Mouse (Mus musculus) CH12.LX (cell line): ENCODE results near the gene Tcf7.

Experiments
- CHD1 ChIP-seq: IDR thresholded peaks from 2 replicates; pipeline ENCODE4 v1.6.1; 2012; ENCODE audit warnings: low read depth, low read length, improper control_type of control experiment, inconsistent platforms
- CTCF ChIP-seq, 2 experiments: IDR thresholded peaks in 1 of 2; conservative IDR thresholded peaks in 1 of 2; 2 replicates each; pipeline ENCODE4 v1.5.1; 2011 to 2012; ENCODE audit warnings: low read depth in 2 of 2, low read length in 2 of 2, improper control_type of control experiment in 1 of 2, inconsistent platforms in 1 of 2, mild to moderate bottlenecking in 1 of 2, moderate library complexity in 1 of 2
- E2F4 ChIP-seq: IDR thresholded peaks from 2 replicates; pipeline ENCODE4 v1.6.1; 2011; ENCODE audit warnings: low read depth, low read length, improper control_type of control experiment; ENCODE audit not compliant: insufficient replicate concordance
- EP300 ChIP-seq: IDR thresholded peaks from 2 replicates; pipeline ENCODE4 v1.6.1; 2011; ENCODE audit warnings: low read length, improper control_type of control experiment
- ETS1 ChIP-seq: conservative IDR thresholded peaks from 2 replicates; pipeline ENCODE4 v1.6.1; 2012; ENCODE audit warnings: low read depth, mild to moderate bottlenecking, inconsistent platforms, low read length, improper control_type of control experiment, moderate library complexity
- IRF4 ChIP-seq: IDR thresholded peaks from 2 replicates; pipeline ENCODE4 v1.6.1; 2014; ENCODE audit warnings: low read depth, mild to moderate bottlenecking, inconsistent platforms, low read length, improper control_type of control experiment
- MAZ ChIP-seq: IDR thresholded peaks from 2 replicates; pipeline ENCODE4 v1.6.1; 2012; ENCODE audit warnings: low read depth, mild to moderate bottlenecking, inconsistent platforms, low read length, improper control_type of control experiment, moderate library complexity
- POLR2A ChIP-seq: IDR thresholded peaks from 2 replicates; pipeline ENCODE4 v1.6.1; 2011; ENCODE audit warnings: low read depth, mild to moderate bottlenecking, improper control_type of control experiment, low read length
- RAD21 ChIP-seq: IDR thresholded peaks from 2 replicates; pipeline ENCODE4 v1.6.1; 2011; ENCODE audit warnings: low read depth, mild to moderate bottlenecking, low read length, improper control_type of control experiment, moderate library complexity
- RCOR1 ChIP-seq: conservative IDR thresholded peaks from 2 replicates; pipeline ENCODE4 v1.6.1; 2012; ENCODE audit warnings: low read depth, mild to moderate bottlenecking, inconsistent platforms, low read length, improper control_type of control experiment
- TBP ChIP-seq: conservative IDR thresholded peaks from 2 replicates; pipeline ENCODE4 v1.6.1; 2011; ENCODE audit warnings: low read depth, low read length, improper control_type of control experiment

- TF ChIP-seq CTCF (conservative IDR thresholded peaks at IDR 0.05 in 1 of 2, IDR thresholded peaks at IDR 0.05 in 1 of 2; ENCODE audit: low read depth in 2 of 2, low read length in 2 of 2) (no peak), RCOR1 (no peak), POLR2A (no peak), E2F4 (no peak), TBP (no peak), CHD1 (no peak), ETS1 (no peak), EP300 (no peak), RAD21 (no peak), IRF4 (no peak), MAZ (no peak)
Measured at GRCm38 (mm10) chr11:52264871-52265270, 17.9 kb downstream of the Tcf7 start.
